In genomic region chr17:49342636-49343035, GRCm38 (mm10) we compare ENCODE assay signal across 22 mouse cellular contexts.
DNase-seq lines count a peak whose midpoint lies in the region; ATAC-seq and TF ChIP-seq lines count a peak whose summit lies in the region.
"Had no signal": no experiment of that assay in that cellular context is flagged by ENCODE, and none has a peak within 500 bp of the region (broad histone marks: within the 10 kb centered on the region; RNA-seq: fewer than 3 reads in every experiment).

No protein-coding gene starts in this region.

- H3K27ac ChIP-seq in gastrocnemius, adult 2 months = peak overlapping the region; percentile 16; the same call in 1 of the 2 replicates
- H3K27ac ChIP-seq: embryonic facial prominence, embryonic 12.5 days; forebrain, embryonic 12.5 days; heart, embryonic 10.5 days; hindbrain, embryonic 12.5 days had no signal

- DNase-seq in gastrocnemius, adult 2 months = no peak
- no peak for DNase-seq in gastrocnemius, postnatal 10 days
- DNase-seq in kidney, adult 8-10 months = peak; percentile 57 to 59
- peak; percentile 65 for DNase-seq in kidney, postnatal 10 days
- peak; percentile 9 to 24 for DNase-seq in kidney, postnatal 4 days
- DNase-seq: adrenal gland, postnatal 36 days; cerebellum, adult 11 months; cerebellum, adult 8-10 months; cerebellum, postnatal 14 days; embryo, embryonic 11 days; gastrocnemius, postnatal 36 days; heart, postnatal 10 days; heart, postnatal 4 days had no signal

- intact Hi-C loops in gastrocnemius, adult 2 months (cut with DNase I) = no loop called here

- TF ChIP-seq CTCF in gastrocnemius, adult 2 months (IDR thresholded peaks at IDR 0.05) = no peak

- H3K4me3 ChIP-seq in gastrocnemius, adult 2 months = no peak overlapping the region
- H3K4me3 ChIP-seq: embryonic facial prominence, embryonic 12.5 days; forebrain, embryonic 12.5 days; heart, embryonic 10.5 days; hindbrain, embryonic 12.5 days had no signal

- no peak for ATAC-seq in frontal cortex, adult (ENCODE audit: low TSS enrichment)
- ATAC-seq: activated CD4-positive, CD25-positive, alpha-beta regulatory T cell, adult 4 months; forebrain, embryonic 16.5 days; hindbrain, embryonic 16.5 days; Patski had no signal

Comparison
In these comparisons a context has a peak if more than half of its experiments do, and no peak if none do; other contexts are left out.
1. DNase-seq: peak in kidney, adult 8-10 months (2 of 2), kidney, postnatal 10 days (single experiment) and kidney, postnatal 4 days (2 of 2); none in gastrocnemius, adult 2 months (single experiment) and gastrocnemius, postnatal 10 days (single experiment).